Mouse (Mus musculus) CH12.LX (cell line): Measurements from ENCODE around the gene Gm20388. TPM values are rescaled to one million over a fixed set of nuclear protein-coding genes. Genes with fewer than 3 reads are reported as not detected.

Source experiments
- DNase-seq: peaks from one replicate; pipeline ENCODE4 v3.0.0-alpha.2; 2013; ENCODE audit errors: extremely low read depth
- H3K27ac ChIP-seq: 2 replicates; pipeline ENCODE4 v1.5.1; 2012; ENCODE audit warnings: low read depth, mild to moderate bottlenecking, control low read depth, moderate library complexity; ENCODE audit not compliant: insufficient read depth
- H3K27me3 ChIP-seq: replicated peaks from 2 replicates; pipeline ENCODE3; 2012; ENCODE audit warnings: inconsistent platforms
- H3K36me3 ChIP-seq, 2 experiments: replicated peaks in 1 of 2; 2 replicates each; pipeline versions ENCODE3 to v1.6.1; 2012; ENCODE audit warnings: inconsistent platforms in 1 of 2, low read length in 1 of 2, mild to moderate bottlenecking in 1 of 2, mixed read lengths in 1 of 2, moderate library complexity in 1 of 2; ENCODE audit not compliant: control insufficient read depth in 1 of 2, insufficient read depth in 1 of 2
- H3K4me1 ChIP-seq, 2 experiments: 2 replicates each; pipeline ENCODE4 v1.6.1; 2012; ENCODE audit warnings: inconsistent platforms in 1 of 2, moderate library complexity in 1 of 2; ENCODE audit not compliant: insufficient read depth in 2 of 2, control insufficient read depth in 1 of 2
- H3K4me2 ChIP-seq: 2 replicates; pipeline ENCODE4 v1.6.1; 2012; ENCODE audit warnings: low read depth, mild to moderate bottlenecking, control low read depth; ENCODE audit not compliant: poor library complexity, insufficient read depth, severe bottlenecking
- H3K4me3 ChIP-seq, 3 experiments: fragments of 150-350 bp in 1 of 3; sonication (generic) in 1 of 3; replicated peaks in 1 of 3; 2 replicates each; pipeline versions ENCODE3 to v1.5.1; 2011 to 2012; ENCODE audit warnings: low read depth in 2 of 3, low read length in 2 of 3, mild to moderate bottlenecking in 2 of 3, moderate library complexity in 2 of 3, control low read depth in 1 of 3, improper control_type of control experiment in 1 of 3, inconsistent platforms in 1 of 3, mixed read lengths in 1 of 3; ENCODE audit not compliant: poor library complexity in 1 of 3
- H3K79me2 ChIP-seq: replicated peaks from 2 replicates; pipeline ENCODE4 v1.6.1; 2012; ENCODE audit warnings: mild to moderate bottlenecking, moderate library complexity; ENCODE audit not compliant: control insufficient read depth, poor library complexity, insufficient read depth, severe bottlenecking; ENCODE audit errors: extremely low read depth
- H3K9ac ChIP-seq: 2 replicates; pipeline ENCODE4 v1.6.1; 2012; ENCODE audit warnings: low read depth, mild to moderate bottlenecking, control low read depth, moderate library complexity; ENCODE audit not compliant: insufficient read depth
- H3K9me3 ChIP-seq: replicated peaks from 2 replicates; pipeline ENCODE3; 2012; ENCODE audit warnings: low read length, inconsistent platforms, mixed read lengths
- BHLHE40 ChIP-seq: IDR thresholded peaks from 2 replicates; pipeline ENCODE4 v1.6.1; 2011; ENCODE audit warnings: mild to moderate bottlenecking, low read depth, low read length, improper control_type of control experiment
- CTCF ChIP-seq, 2 experiments: IDR thresholded peaks in 1 of 2; conservative IDR thresholded peaks in 1 of 2; 2 replicates each; pipeline ENCODE4 v1.5.1; 2011 to 2012; ENCODE audit warnings: low read depth in 2 of 2, low read length in 2 of 2, improper control_type of control experiment in 1 of 2, inconsistent platforms in 1 of 2, mild to moderate bottlenecking in 1 of 2, moderate library complexity in 1 of 2
- ELF1 ChIP-seq: IDR thresholded peaks from 2 replicates; pipeline ENCODE4 v1.6.1; 2014; ENCODE audit warnings: low read depth, mild to moderate bottlenecking, inconsistent platforms, low read length, improper control_type of control experiment
- EP300 ChIP-seq: IDR thresholded peaks from 2 replicates; pipeline ENCODE4 v1.6.1; 2011; ENCODE audit warnings: low read length, improper control_type of control experiment
- GABPA ChIP-seq: IDR thresholded peaks from 2 replicates; pipeline ENCODE4 v1.6.1; 2012; ENCODE audit warnings: low read depth, low read length, improper control_type of control experiment, inconsistent platforms; ENCODE audit not compliant: insufficient replicate concordance
- MAFK ChIP-seq: IDR thresholded peaks from 2 replicates; pipeline ENCODE4 v1.6.1; 2011; ENCODE audit warnings: low read length, improper control_type of control experiment; ENCODE audit not compliant: insufficient replicate concordance
- MAZ ChIP-seq: IDR thresholded peaks from 2 replicates; pipeline ENCODE4 v1.6.1; 2012; ENCODE audit warnings: low read depth, mild to moderate bottlenecking, inconsistent platforms, low read length, improper control_type of control experiment, moderate library complexity
- MEF2A ChIP-seq: IDR thresholded peaks from 2 replicates; pipeline ENCODE4 v1.6.1; 2014; ENCODE audit warnings: low read depth, mild to moderate bottlenecking, inconsistent platforms, low read length, improper control_type of control experiment, borderline replicate concordance
- NELFE ChIP-seq: IDR thresholded peaks from 2 replicates; pipeline ENCODE4 v1.6.1; 2011; ENCODE audit warnings: low read depth, low read length, improper control_type of control experiment
- NRF1 ChIP-seq: IDR thresholded peaks from 2 replicates; pipeline ENCODE4 v1.6.1; 2014; ENCODE audit warnings: low read depth, mild to moderate bottlenecking, inconsistent platforms, low read length, improper control_type of control experiment, moderate library complexity
- SIN3A ChIP-seq: IDR thresholded peaks from 2 replicates; pipeline ENCODE4 v1.6.1; 2012; ENCODE audit warnings: low read length, improper control_type of control experiment, inconsistent platforms
- SMC3 ChIP-seq: IDR thresholded peaks from 2 replicates; pipeline ENCODE4 v1.6.1; 2011; ENCODE audit warnings: low read depth, low read length, improper control_type of control experiment
- TCF12 ChIP-seq: IDR thresholded peaks from 2 replicates; pipeline ENCODE4 v1.6.1; 2014; ENCODE audit warnings: low read depth, mild to moderate bottlenecking, inconsistent platforms, low read length, improper control_type of control experiment
- USF2 ChIP-seq: conservative IDR thresholded peaks from 2 replicates; pipeline ENCODE4 v1.6.1; 2011; ENCODE audit warnings: low read depth, low read length, improper control_type of control experiment
- ZNF384 ChIP-seq: IDR thresholded peaks from 2 replicates; pipeline ENCODE4 v1.6.1; 2012; ENCODE audit warnings: low read depth, low read length, improper control_type of control experiment, inconsistent platforms
- dilution Hi-C: fragments of 300-500 bp; cut with MboI; formaldehyde crosslinking; loops from 2 replicates; pipeline ENCODE4 v1.14.3; 2020; ENCODE audit warnings: low sequenced_read_pairs; ENCODE audit not compliant: extremely low pct_unique_long_range_greater_than_20kb, extremely low pct_ligation_motif_present
- in situ Hi-C: fragments of 300-500 bp; cut with MboI; formaldehyde crosslinking; loops from 3 replicates; pipeline ENCODE4 v1.14.3; 2019; ENCODE audit warnings: low sequenced_read_pairs, low pct_ligation_motif_present, low pct_unique_long_range_greater_than_20kb, mixed read lengths
- polyA plus RNA-seq: library from polyadenylated mRNA; unstranded; fragments of >175 nt; gene quantifications from 2 replicates; pipeline ENCODE4 v1.2.1, GENCODE M21; 2012; ENCODE audit warnings: low read depth; ENCODE audit not compliant: insufficient read length
- total RNA-seq, 2 experiments: library from RNA; depleted of rRNA; stranded (reverse); fragments of 300-350 nt in 1 of 2; fragments of >200 nt in 1 of 2; gene quantifications; 2 replicates each; pipeline ENCODE4 v1.2.3; 2012 to 2014

Gene Gm20388
- total and polyA plus RNA-seq, 3 experiments = 14.8 to 26.3 (median 22.2) TPM

DNA sequence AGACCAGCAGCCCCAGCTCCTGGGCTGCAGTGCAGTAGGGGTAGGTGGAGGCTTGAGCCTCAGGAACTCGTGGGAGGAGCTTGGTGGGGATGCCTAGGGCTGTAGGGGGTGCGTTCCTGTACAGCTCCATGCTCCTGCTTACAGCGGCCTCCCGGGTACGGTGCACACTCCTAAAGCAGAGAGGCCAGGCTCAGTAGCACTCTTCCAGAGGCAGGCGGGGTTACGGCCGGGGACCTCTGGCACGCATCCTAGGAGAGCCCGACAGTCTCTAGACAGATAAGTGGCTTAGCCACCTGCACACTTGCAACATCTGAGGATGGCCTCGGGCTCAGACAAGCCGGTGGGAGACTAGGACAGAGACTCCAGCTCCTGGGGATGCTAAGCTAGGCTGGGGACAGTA lies 3334.9 kb downstream of the Gm20388 start:
- no peak for DNase-seq
- H3K9ac ChIP-seq = no peak overlapping the region
- no peak overlapping the region for H3K27ac ChIP-seq
- no peak overlapping the region for H3K4me3 ChIP-seq
- no peaks in the 10 kb centered on the region for H3K27me3 ChIP-seq
- no peaks in the 10 kb centered on the region for H3K79me2 ChIP-seq
- no peak for TF ChIP-seq EP300
- TF ChIP-seq TCF12 = no peak
- no peak for TF ChIP-seq NELFE
- TF ChIP-seq SIN3A = no peak
- TF ChIP-seq USF2 = no peak
- no peak for TF ChIP-seq SMC3
- TF ChIP-seq MEF2A = no peak
- H3K36me3 ChIP-seq = peaks cover 37 to 88% of the 10 kb centered on the region in 2 experiments
- H3K9me3 ChIP-seq = no peaks in the 10 kb centered on the region
- dilution Hi-C loops = no loop called here
- no peak overlapping the region for H3K4me2 ChIP-seq
- in situ Hi-C loops = loop anchor here (5.0 kb wide), 1 partner anchor 42 kb away; no protein-coding TSS in a partner anchor
- H3K4me1 ChIP-seq = peaks cover 0 to 13% of the 10 kb centered on the region in 2 experiments; a peak in 2 of 4 replicates

DNA sequence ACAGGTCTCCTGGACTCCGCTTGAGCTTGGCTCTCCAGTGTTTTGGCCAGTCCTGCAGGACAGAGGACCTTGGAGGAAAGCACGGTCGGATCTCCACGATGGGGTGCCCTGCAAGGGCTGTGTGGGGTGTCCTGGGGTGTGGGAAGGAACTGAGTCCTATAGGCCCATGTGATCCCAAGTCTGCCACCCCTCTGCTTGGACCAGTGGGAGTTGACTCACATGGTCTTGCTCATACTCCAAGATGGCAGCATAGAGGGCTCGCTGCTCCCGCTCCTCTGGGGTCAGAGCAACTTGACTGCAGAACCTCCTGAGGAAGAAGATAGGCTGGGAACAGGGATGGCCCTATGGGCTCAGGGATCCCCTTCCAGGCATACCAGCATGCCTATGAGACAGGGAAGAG lies 3337.1 kb downstream of the Gm20388 start:
- no peak overlapping the region for H3K4me2 ChIP-seq
- no peaks in the 10 kb centered on the region for H3K27me3 ChIP-seq
- H3K79me2 ChIP-seq = no peaks in the 10 kb centered on the region
- DNase-seq = no peak
- in situ Hi-C loops (loop anchor here (5.0 kb wide), 1 partner anchor 40 kb away; no protein-coding TSS in a partner anchor), dilution Hi-C loops (no loop called here)
- H3K27ac ChIP-seq = no peak overlapping the region
- H3K9me3 ChIP-seq = no peaks in the 10 kb centered on the region
- no peak overlapping the region for H3K9ac ChIP-seq
- peaks cover 5 to 34% of the 10 kb centered on the region in 2 experiments for H3K4me1 ChIP-seq
- H3K36me3 ChIP-seq = peaks cover 43 to 86% of the 10 kb centered on the region in 2 experiments
- no peak overlapping the region for H3K4me3 ChIP-seq
- TF ChIP-seq ZNF384 = no peak

DNA sequence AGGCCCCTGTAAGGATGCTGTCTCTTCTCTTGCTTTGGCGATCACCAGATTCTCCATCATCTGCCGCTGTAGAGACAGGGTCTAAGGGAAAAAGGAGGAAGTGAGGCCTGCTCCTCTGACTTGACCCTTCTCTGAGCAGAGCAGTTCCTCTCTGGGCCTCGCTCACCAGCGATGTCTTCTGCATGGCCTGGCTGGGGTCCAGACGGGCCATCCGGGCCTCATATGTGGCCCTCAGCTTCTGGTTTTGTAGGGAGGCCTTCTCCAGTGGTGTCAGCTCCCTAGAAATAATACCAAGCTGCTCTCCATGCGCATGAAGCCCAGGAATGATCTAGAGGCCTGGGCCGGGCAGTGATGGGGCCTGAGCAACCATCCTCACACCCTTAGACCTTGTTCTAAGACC lies 3338.0 kb downstream of the Gm20388 start:
- no peaks in the 10 kb centered on the region for H3K27me3 ChIP-seq
- peaks cover 5 to 40% of the 10 kb centered on the region in 2 experiments for H3K4me1 ChIP-seq
- H3K9ac ChIP-seq = no peak overlapping the region
- H3K4me2 ChIP-seq = no peak overlapping the region
- TF ChIP-seq GABPA = no peak
- no peak for TF ChIP-seq NELFE
- TF ChIP-seq BHLHE40 = no peak
- no peak for TF ChIP-seq ELF1
- no peak for TF ChIP-seq MAZ
- TF ChIP-seq CTCF (conservative IDR thresholded peaks at IDR 0.05 in 1 of 2, IDR thresholded peaks at IDR 0.05 in 1 of 2; ENCODE audit: low read depth in 2 of 2, low read length in 2 of 2) = no peak
- no peak for TF ChIP-seq NRF1
- no peak for TF ChIP-seq MAFK
- TF ChIP-seq, all 38 proteins: peak for 0
- no peak overlapping the region for H3K4me3 ChIP-seq
- no peaks in the 10 kb centered on the region for H3K9me3 ChIP-seq
- no peak for DNase-seq
- peaks cover 42 to 77% of the 10 kb centered on the region in 2 experiments for H3K36me3 ChIP-seq
- dilution Hi-C loops = no loop called here
- no peak overlapping the region for H3K27ac ChIP-seq
- in situ Hi-C loops = loop anchor here (5.0 kb wide), 1 partner anchor 39 kb away; no protein-coding TSS in a partner anchor
- H3K79me2 ChIP-seq = no peaks in the 10 kb centered on the region
